Mouse (Mus musculus): ENCODE data around the gene Apopt1. TPM values are rescaled to one million over a fixed set of nuclear protein-coding genes. Genes with fewer than 3 reads are reported as not detected.

Apopt1 gene
- polyA plus RNA-seq, 1 experiment from 2014 or later: 69.6 TPM

GRCm38 (mm10) chr12:111779544-111779943 is 66.5 kb downstream of the Apopt1 start:
- no peak overlapping the region for H3K4me2 ChIP-seq (ENCODE audit: low read depth, low read length)
- no peaks in the 10 kb centered on the region for H3K9me3 ChIP-seq (ENCODE audit: control insufficient read depth, low read length)
- no peak overlapping the region for H3K4me3 ChIP-seq (ENCODE audit: low read depth, low read length)
- no peak overlapping the region for H3K9ac ChIP-seq (replicated peaks; ENCODE audit: low read depth, low read length)
- no peak for ATAC-seq (ENCODE audit: low read depth)
- 95% methylated on average over 1 of the region's 1 CpGs for WGBS
- H3K36me3 ChIP-seq (ENCODE audit: control insufficient read depth, insufficient read depth, low read length): peaks cover 82% of the 10 kb centered on the region
- no peaks in the 10 kb centered on the region for H3K27me3 ChIP-seq (ENCODE audit: control insufficient read depth, insufficient read depth, low read length)
- no peak overlapping the region for H3K27ac ChIP-seq (ENCODE audit: low read depth, low read length)
- no peaks in the 10 kb centered on the region for H3K4me1 ChIP-seq (ENCODE audit: control insufficient read depth, insufficient read depth, low read length)

- WGBS: 73% methylated on average over 14 of the region's 15 CpGs
- Histone ChIP-seq H3K36me3 (ENCODE audit: control insufficient read depth, insufficient read depth, low read length) (peaks cover 77% of the 10 kb centered on the region), H3K4me1 (ENCODE audit: control insufficient read depth, insufficient read depth, low read length) (no peaks in the 10 kb centered on the region), H3K4me2 (ENCODE audit: low read depth, low read length) (no peak overlapping the region), H3K27ac (ENCODE audit: low read depth, low read length) (no peak overlapping the region), H3K9me3 (ENCODE audit: control insufficient read depth, low read length) (no peaks in the 10 kb centered on the region), H3K4me3 (ENCODE audit: low read depth, low read length) (no peak overlapping the region), H3K27me3 (ENCODE audit: control insufficient read depth, insufficient read depth, low read length) (no peaks in the 10 kb centered on the region), H3K9ac (replicated peaks; ENCODE audit: low read depth, low read length) (no peak overlapping the region)
- no peak for ATAC-seq (ENCODE audit: low read depth)
These were observed 72.1 kb downstream of the Apopt1 start for GRCm38 (mm10) chr12:111785174-111785573.

GRCm38 (mm10) chr12:111787015-111787414 is 74.0 kb downstream of the Apopt1 start:
- H3K36me3 ChIP-seq (ENCODE audit: control insufficient read depth, insufficient read depth, low read length): peaks cover 74% of the 10 kb centered on the region
- H3K4me2 ChIP-seq (ENCODE audit: low read depth, low read length): no peak overlapping the region
- ATAC-seq (ENCODE audit: low read depth): no peak
- H3K9ac ChIP-seq (replicated peaks; ENCODE audit: low read depth, low read length): no peak overlapping the region
- no peak overlapping the region for H3K27ac ChIP-seq (ENCODE audit: low read depth, low read length)
- WGBS: 94% methylated on average over 6 of the region's 6 CpGs
- H3K9me3 ChIP-seq (ENCODE audit: control insufficient read depth, low read length): no peaks in the 10 kb centered on the region
- H3K4me1 ChIP-seq (ENCODE audit: control insufficient read depth, insufficient read depth, low read length): no peaks in the 10 kb centered on the region
- H3K4me3 ChIP-seq (ENCODE audit: low read depth, low read length): no peak overlapping the region
- H3K27me3 ChIP-seq (ENCODE audit: control insufficient read depth, insufficient read depth, low read length): no peaks in the 10 kb centered on the region

- Histone ChIP-seq H3K4me3 (ENCODE audit: low read depth, low read length) (no peak overlapping the region), H3K36me3 (ENCODE audit: control insufficient read depth, insufficient read depth, low read length) (peaks cover 82% of the 10 kb centered on the region), H3K9ac (replicated peaks; ENCODE audit: low read depth, low read length) (no peak overlapping the region), H3K4me1 (ENCODE audit: control insufficient read depth, insufficient read depth, low read length) (no peaks in the 10 kb centered on the region), H3K9me3 (ENCODE audit: control insufficient read depth, low read length) (no peaks in the 10 kb centered on the region), H3K27ac (ENCODE audit: low read depth, low read length) (no peak overlapping the region), H3K27me3 (ENCODE audit: control insufficient read depth, insufficient read depth, low read length) (no peaks in the 10 kb centered on the region), H3K4me2 (ENCODE audit: low read depth, low read length) (no peak overlapping the region)
- no peak for ATAC-seq (ENCODE audit: low read depth)
- 97% methylated on average over 5 of the region's 5 CpGs for WGBS
These were observed 77.0 kb downstream of the Apopt1 start for GRCm38 (mm10) chr12:111790090-111790489.

GRCm38 (mm10) chr12:111790631-111791030 is 77.6 kb downstream of the Apopt1 start:
- H3K9ac ChIP-seq (replicated peaks; ENCODE audit: low read depth, low read length): no peak overlapping the region
- H3K4me2 ChIP-seq (ENCODE audit: low read depth, low read length): no peak overlapping the region
- 91% methylated on average over 7 of the region's 7 CpGs for WGBS
- no peaks in the 10 kb centered on the region for H3K9me3 ChIP-seq (ENCODE audit: control insufficient read depth, low read length)
- H3K4me3 ChIP-seq (ENCODE audit: low read depth, low read length): no peak overlapping the region
- H3K4me1 ChIP-seq (ENCODE audit: control insufficient read depth, insufficient read depth, low read length): no peaks in the 10 kb centered on the region
- ATAC-seq (ENCODE audit: low read depth): no peak
- no peaks in the 10 kb centered on the region for H3K27me3 ChIP-seq (ENCODE audit: control insufficient read depth, insufficient read depth, low read length)
- H3K36me3 ChIP-seq (ENCODE audit: control insufficient read depth, insufficient read depth, low read length): peaks cover 78% of the 10 kb centered on the region
- H3K27ac ChIP-seq (ENCODE audit: low read depth, low read length): no peak overlapping the region

GRCm38 (mm10) chr12:111791474-111792104 is 78.5 kb downstream of the Apopt1 start:
- H3K27me3 ChIP-seq (ENCODE audit: control insufficient read depth, insufficient read depth, low read length): no peaks in the 10 kb centered on the region
- no peak overlapping the region for H3K4me3 ChIP-seq (ENCODE audit: low read depth, low read length)
- H3K27ac ChIP-seq (ENCODE audit: low read depth, low read length): no peak overlapping the region
- H3K9me3 ChIP-seq (ENCODE audit: control insufficient read depth, low read length): no peaks in the 10 kb centered on the region
- H3K9ac ChIP-seq (replicated peaks; ENCODE audit: low read depth, low read length): no peak overlapping the region
- 71% methylated on average over 13 of the region's 13 CpGs for WGBS
- no peak overlapping the region for H3K4me2 ChIP-seq (ENCODE audit: low read depth, low read length)
- ATAC-seq (ENCODE audit: low read depth): no peak
- peaks cover 72% of the 10 kb centered on the region for H3K36me3 ChIP-seq (ENCODE audit: control insufficient read depth, insufficient read depth, low read length)
- H3K4me1 ChIP-seq (ENCODE audit: control insufficient read depth, insufficient read depth, low read length): no peaks in the 10 kb centered on the region

GRCm38 (mm10) chr12:111794102-111794501 is 81.0 kb downstream of the Apopt1 start:
- Histone ChIP-seq H3K4me1 (ENCODE audit: control insufficient read depth, insufficient read depth, low read length) (no peaks in the 10 kb centered on the region), H3K36me3 (ENCODE audit: control insufficient read depth, insufficient read depth, low read length) (peaks cover 50% of the 10 kb centered on the region), H3K9ac (replicated peaks; ENCODE audit: low read depth, low read length) (no peak overlapping the region), H3K4me3 (ENCODE audit: low read depth, low read length) (no peak overlapping the region), H3K4me2 (ENCODE audit: low read depth, low read length) (no peak overlapping the region), H3K27ac (ENCODE audit: low read depth, low read length) (no peak overlapping the region), H3K9me3 (ENCODE audit: control insufficient read depth, low read length) (no peaks in the 10 kb centered on the region), H3K27me3 (ENCODE audit: control insufficient read depth, insufficient read depth, low read length) (no peaks in the 10 kb centered on the region)
- no peak for ATAC-seq (ENCODE audit: low read depth)
- 80% methylated on average over 22 of the region's 22 CpGs for WGBS

GRCm38 (mm10) chr12:111794526-111795179 is 81.6 kb downstream of the Apopt1 start:
- Histone ChIP-seq H3K9ac (replicated peaks; ENCODE audit: low read depth, low read length) (no peak overlapping the region), H3K27me3 (ENCODE audit: control insufficient read depth, insufficient read depth, low read length) (no peaks in the 10 kb centered on the region), H3K4me1 (ENCODE audit: control insufficient read depth, insufficient read depth, low read length) (no peaks in the 10 kb centered on the region), H3K27ac (ENCODE audit: low read depth, low read length) (no peak overlapping the region), H3K4me3 (ENCODE audit: low read depth, low read length) (no peak overlapping the region), H3K4me2 (ENCODE audit: low read depth, low read length) (no peak overlapping the region), H3K9me3 (ENCODE audit: control insufficient read depth, low read length) (no peaks in the 10 kb centered on the region), H3K36me3 (ENCODE audit: control insufficient read depth, insufficient read depth, low read length) (peaks cover 45% of the 10 kb centered on the region)
- 94% methylated on average over 18 of the region's 18 CpGs for WGBS
- no peak for ATAC-seq (ENCODE audit: low read depth)

- no peak overlapping the region for H3K9ac ChIP-seq (replicated peaks; ENCODE audit: low read depth, low read length)
- no peak overlapping the region for H3K4me2 ChIP-seq (ENCODE audit: low read depth, low read length)
- H3K9me3 ChIP-seq (ENCODE audit: control insufficient read depth, low read length): no peaks in the 10 kb centered on the region
- WGBS: 93% methylated on average over 28 of the region's 28 CpGs
- H3K36me3 ChIP-seq (ENCODE audit: control insufficient read depth, insufficient read depth, low read length): peaks cover 38% of the 10 kb centered on the region
- ATAC-seq (ENCODE audit: low read depth): no peak
- no peak overlapping the region for H3K4me3 ChIP-seq (ENCODE audit: low read depth, low read length)
- no peaks in the 10 kb centered on the region for H3K4me1 ChIP-seq (ENCODE audit: control insufficient read depth, insufficient read depth, low read length)
- no peaks in the 10 kb centered on the region for H3K27me3 ChIP-seq (ENCODE audit: control insufficient read depth, insufficient read depth, low read length)
- H3K27ac ChIP-seq (ENCODE audit: low read depth, low read length): no peak overlapping the region
These were observed 82.3 kb downstream of the Apopt1 start for GRCm38 (mm10) chr12:111795180-111795895.
